Mouse (Mus musculus): ENCODE data around the gene Tmem109. TPM values are rescaled to one million over a fixed set of nuclear protein-coding genes. Genes with fewer than 3 reads are reported as not detected.

Gene Tmem109
- total RNA-seq (2023), result 10 to 100 TPM; 27.1 to 32.1 TPM

DNA sequence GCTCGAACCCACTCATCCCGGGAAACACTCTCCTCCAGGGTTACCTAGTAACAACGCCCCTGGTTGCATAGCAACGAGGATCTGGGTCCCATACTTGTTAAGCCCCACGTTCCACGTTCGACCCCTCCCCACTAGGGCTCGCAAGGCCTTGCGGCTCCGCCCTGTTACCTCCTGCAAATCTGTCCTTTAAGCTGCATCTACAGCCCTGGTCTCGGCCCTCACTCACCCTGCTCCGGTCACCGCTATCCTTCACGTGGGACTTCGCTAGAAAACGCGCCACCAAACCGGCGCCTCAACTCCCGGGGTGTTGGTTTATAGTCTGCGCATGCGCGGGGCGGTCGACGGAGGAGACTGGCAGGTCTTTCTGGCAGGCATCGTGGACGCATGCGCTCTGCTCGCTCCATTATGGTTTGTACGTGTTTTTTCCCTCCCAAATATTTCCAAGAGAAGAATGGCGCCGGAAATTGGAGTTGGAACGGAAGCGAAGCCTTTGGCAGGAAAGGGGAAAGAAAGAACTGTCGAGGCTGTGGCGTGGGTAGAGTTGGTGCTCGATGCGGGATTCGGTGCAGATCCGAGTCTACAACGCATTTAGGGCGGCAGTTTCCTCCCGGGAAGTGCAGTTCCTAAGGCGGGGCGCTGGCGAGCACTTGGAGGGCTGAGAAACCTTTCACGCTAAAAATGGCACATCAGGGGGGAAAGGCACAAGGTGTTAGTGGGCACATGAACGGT, at the start of gene Tmem109:
Gene Tmem109, minus strand, starts transcription at position 576 of the 729 bp plus-strand sequence.

DNA sequence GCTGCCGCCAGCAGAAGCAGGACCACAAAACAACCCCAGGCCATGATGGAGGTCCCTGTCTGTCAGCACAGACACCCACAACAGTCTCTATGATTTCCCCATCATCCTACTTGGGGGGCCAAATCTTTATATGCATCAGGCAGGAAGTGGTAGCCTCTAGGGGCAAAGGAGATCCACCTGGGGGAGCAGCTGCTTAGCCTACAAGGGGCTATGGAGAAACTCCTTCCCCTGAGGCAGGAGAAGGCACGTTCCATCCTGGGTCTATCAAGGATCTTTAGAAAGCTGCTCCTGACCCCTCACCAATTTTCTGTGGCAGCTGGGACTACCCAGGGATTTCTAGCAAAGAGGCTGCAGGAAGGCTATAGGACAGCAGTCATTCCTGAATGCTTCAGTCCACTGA, 38.7 kb upstream of the Tmem109 start, which contains the start of gene Zp1:
Gene Zp1, minus strand, starts transcription at position 101 of the 400 bp plus-strand sequence.

DNA sequence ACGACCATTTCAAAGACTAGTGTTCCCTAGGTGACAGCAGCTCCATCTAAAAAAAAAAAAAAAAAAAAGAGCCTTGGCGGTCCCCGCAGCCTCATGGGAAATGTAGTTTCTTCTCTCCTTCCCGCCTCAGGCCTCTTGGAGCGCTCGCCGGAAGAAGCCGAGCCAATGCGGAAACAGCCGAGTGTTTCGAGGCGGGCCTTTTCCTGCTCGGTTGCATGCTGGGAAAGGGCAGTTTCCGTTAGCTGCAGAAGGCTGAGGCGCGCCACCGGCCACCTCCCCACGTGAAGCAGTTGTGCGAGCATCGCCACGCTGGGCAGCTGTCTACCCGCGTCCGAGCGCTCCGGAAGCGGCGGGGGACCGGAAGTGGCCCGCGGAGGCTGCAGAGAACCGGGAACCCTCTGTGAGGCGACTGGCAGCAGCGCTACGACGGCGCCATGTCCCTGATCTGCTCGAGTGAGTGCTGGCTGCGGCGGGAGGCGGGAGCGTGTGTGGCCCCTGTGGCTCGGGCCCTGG, 13.3 kb upstream of the Tmem109 start, which contains the start of gene Prpf19:
Gene Prpf19, plus strand, starts transcription at position 216 of the 513 bp plus-strand sequence.

DNA sequence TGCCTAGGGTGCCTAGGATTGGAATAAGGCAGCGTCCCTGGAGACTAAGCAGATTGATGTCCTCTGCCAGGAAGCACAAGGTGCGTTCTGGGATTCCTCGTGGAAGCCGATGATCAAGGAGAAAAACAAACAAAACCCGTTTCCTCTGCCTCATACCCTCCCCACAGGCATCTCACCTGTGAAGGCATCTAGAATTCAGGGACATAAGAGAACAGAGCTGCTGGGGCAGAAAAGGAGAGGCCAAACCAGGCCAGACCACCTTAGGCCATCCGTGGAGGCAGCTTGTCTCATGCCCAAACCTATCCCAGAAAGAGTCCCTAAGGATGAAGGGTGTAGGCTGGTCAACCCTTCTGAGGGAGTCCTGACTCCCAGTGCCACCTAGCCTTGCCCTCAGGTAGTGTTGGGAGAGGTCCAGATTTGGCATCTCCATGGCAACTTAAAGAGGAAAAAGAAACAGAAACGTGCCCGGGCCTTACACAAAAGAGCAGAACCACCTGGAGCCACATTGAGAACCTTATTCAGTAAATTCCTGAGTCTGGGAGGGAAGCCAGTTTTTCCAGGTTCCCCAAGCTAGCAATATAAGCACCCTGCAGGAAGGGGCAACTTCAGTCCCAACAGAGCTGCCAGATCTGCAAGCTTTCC, 11.8 kb downstream of the Tmem109 start, which contains the start of gene Tmem132a:
Gene Tmem132a, minus strand, starts transcription at position 55 of the 642 bp plus-strand sequence.

DNA sequence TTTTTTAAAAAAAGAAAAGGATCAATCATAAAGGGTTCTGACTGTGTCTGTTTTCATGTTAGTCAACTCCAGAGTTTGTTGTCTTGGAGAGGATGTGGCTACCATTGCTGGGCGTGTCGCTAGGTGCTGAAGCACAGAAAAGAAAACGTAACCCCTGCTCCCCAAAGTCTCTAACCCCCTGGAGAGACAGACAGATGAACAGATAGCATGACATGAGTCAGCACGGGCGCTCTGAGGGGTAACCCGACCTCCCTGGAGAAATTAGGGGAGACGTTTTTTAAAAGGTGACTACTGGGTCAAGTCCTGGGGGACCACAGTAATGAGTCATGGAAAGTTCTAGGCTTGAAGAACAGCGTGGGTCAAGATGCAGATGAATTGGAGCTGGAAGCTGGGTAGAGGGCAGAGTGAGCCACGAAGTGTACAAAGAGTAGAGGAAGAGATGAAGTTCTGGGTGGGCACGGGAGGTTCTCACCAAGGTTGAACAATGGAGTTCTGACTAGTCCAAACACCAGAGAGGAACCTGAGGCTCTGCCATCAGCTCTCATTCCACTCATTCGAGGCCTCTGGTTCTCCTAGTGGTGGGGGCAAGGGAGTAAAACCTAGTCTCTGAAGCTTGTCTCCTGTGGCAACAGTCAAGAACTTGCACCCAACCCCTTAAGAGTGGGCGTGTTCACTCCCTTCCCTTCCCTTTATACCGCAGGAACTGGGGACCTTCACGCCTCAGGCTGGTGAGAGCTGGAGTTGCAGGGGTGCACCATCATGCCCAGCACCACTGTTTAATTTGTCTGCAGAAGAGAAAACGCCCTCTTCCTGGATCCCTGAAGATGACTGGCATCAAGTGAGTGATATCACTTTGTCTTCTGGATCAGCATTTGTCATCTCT, 42.5 kb downstream of the Tmem109 start, which contains the start of gene Slc15a3:
Gene Slc15a3, plus strand, starts transcription at position 718 of the 883 bp plus-strand sequence.

DNA sequence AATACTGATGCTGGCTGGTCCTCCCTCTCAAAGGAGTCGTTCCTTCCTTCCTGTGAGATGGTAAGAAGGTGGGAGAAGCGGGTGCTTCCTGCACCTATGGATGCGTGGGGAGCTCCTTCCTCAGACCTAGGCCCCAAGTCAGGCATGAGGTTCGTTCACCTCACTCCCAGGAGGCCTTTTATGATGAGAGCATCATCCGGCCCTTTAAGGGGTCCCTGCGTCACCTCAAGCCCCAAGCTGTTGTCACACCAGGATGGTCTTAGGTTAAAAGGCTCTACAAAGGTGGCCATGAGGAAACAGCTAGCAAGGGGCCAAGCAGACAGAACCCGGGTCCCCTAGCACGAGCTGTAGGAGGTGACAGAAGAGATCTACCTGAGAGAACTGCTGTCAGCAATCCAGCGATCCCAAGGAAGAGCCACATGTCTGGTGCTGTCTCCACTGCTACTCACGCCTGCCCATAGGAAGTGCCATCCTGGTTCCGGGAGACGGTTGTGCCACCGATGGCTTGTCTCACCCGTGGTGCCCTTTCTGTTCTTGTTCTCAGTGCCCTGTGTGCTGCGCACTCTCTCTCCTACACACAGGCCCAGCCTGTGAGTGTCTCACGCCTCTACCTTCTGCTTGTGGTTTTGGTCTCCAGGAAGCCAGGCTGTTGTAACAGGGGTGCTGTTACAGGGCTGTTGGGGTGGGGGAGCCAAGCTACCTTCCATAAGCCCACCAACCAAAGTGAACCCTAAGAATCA, 52.2 kb downstream of the Tmem109 start, which contains the start of gene Cd6:
Gene Cd6, minus strand, starts transcription at position 623 of the 740 bp plus-strand sequence.

Other genes starting within 250 kb of the Tmem109 start
- gene Vwce, start 247.8 kb downstream of the Tmem109 start, total RNA-seq (2023), result 1 to 10 TPM in 1 of 2 experiments, under 1 TPM in 1; 0.46 to 1.2 TPM
- not detected for gene Pga5, start 203.9 kb downstream of the Tmem109 start, total RNA-seq (2023)
- 10 to 100 TPM; 44.6 to 48.3 TPM for gene Vps37c, start 193.3 kb downstream of the Tmem109 start, total RNA-seq (2023)
- under 1 TPM in 1 of 2 experiments, not detected in 1; 0.22 TPM for gene Cd5, start 143.0 kb downstream of the Tmem109 start, total RNA-seq (2023)
- 1 to 10 TPM in 1 of 2 experiments, under 1 TPM in 1; 0.99 to 2.1 TPM for gene Cd6, start 51.9 kb downstream of the Tmem109 start, total RNA-seq (2023)
- 100 to 1,000 TPM; 131 to 142 TPM for gene Slc15a3, start 42.3 kb downstream of the Tmem109 start, total RNA-seq (2023)
- under 1 TPM; 0.31 to 0.81 TPM for gene Tmem132a, start 12.1 kb downstream of the Tmem109 start, total RNA-seq (2023)
- 10 to 100 TPM; 56.9 to 59.5 TPM for gene Prpf19, start 13.2 kb upstream of the Tmem109 start, total RNA-seq (2023)
- gene Zp1, start 38.6 kb upstream of the Tmem109 start, total RNA-seq (2023), result not detected
- gene Ptgdr2, start 55.2 kb upstream of the Tmem109 start, total RNA-seq (2023), result not detected
- gene Ccdc86, start 67.3 kb upstream of the Tmem109 start, total RNA-seq (2023), result 10 to 100 TPM; 10.7 to 11.5 TPM
- not detected for gene Ms4a10, start 92.7 kb upstream of the Tmem109 start, total RNA-seq (2023)
- gene Ms4a15, start 111.2 kb upstream of the Tmem109 start, total RNA-seq (2023), result not detected
- gene Ms4a18, start 136.0 kb upstream of the Tmem109 start, total RNA-seq (2023), result not detected
- 10 to 100 TPM; 41.2 to 41.4 TPM for gene Ms4a8a, start 199.1 kb upstream of the Tmem109 start, total RNA-seq (2023)
- not detected for gene 1700017D01Rik, start 248.9 kb upstream of the Tmem109 start, total RNA-seq (2023)